Mouse (Mus musculus) forebrain, embryonic 16.5 days (tissue): ENCODE results near the gene Pah. TPM values are rescaled to one million over a fixed set of nuclear protein-coding genes. Genes with fewer than 3 reads are reported as not detected.

Experiments used
- ATAC-seq: fragments of 200-750 bp; cut with Nextera tagmentation; 2 replicates; pipeline ENCODE4 v1.8.0; 2017; ENCODE audit warnings: mild to moderate bottlenecking, moderate library complexity
- H3K27ac ChIP-seq: fragments of 300-500 bp; sonication (generic); 2 replicates; pipeline ENCODE4 v1.5.1; 2014; ENCODE audit warnings: low read length, control low read depth
- H3K27me3 ChIP-seq: fragments of 300-500 bp; sonication (generic); replicated peaks from 2 replicates; pipeline ENCODE4 v1.6.1; 2014; ENCODE audit warnings: low read length; ENCODE audit not compliant: control insufficient read depth, insufficient read depth
- H3K36me3 ChIP-seq: fragments of 300-500 bp; sonication (generic); 2 replicates; pipeline ENCODE4 v1.6.1; 2014; ENCODE audit not compliant: control insufficient read depth, insufficient read depth
- H3K4me1 ChIP-seq: fragments of 300-500 bp; sonication (generic); replicated peaks from 2 replicates; pipeline ENCODE4 v1.6.1; 2014; ENCODE audit warnings: low read length; ENCODE audit not compliant: control insufficient read depth, insufficient read depth
- H3K4me2 ChIP-seq: fragments of 300-500 bp; sonication (generic); 2 replicates; pipeline ENCODE4 v1.6.1; 2014; ENCODE audit warnings: mild to moderate bottlenecking, low read length, control low read depth
- H3K4me3 ChIP-seq: fragments of 300-500 bp; sonication (generic); replicated peaks from 2 replicates; pipeline ENCODE4 v1.5.1; 2014; ENCODE audit warnings: mild to moderate bottlenecking, low read length, control low read depth
- H3K9ac ChIP-seq: fragments of 300-500 bp; sonication (generic); replicated peaks from 2 replicates; pipeline ENCODE4 v1.6.1; 2014; ENCODE audit warnings: low read depth, low read length, control low read depth
- H3K9me3 ChIP-seq: fragments of 300-500 bp; sonication (generic); 2 replicates; pipeline ENCODE4 v1.6.1; 2016; ENCODE audit warnings: low read length; ENCODE audit not compliant: control insufficient read depth
- WGBS: fragments of 180-500 bp; shearing (Covaris S2); extraction: QIAGEN DNeasy Blood & Tissue Kit; methylation state at CpG from one replicate; pipeline ENCODE4 v1.1.7; 2014; 5-methylcytosine and 5-hydroxymethylcytosine counted together
- polyA plus RNA-seq: library from polyadenylated mRNA; unstranded; fragments of >200 nt; fragmentation: Nextera tagmentation; extraction: Ambion mirVana; gene quantifications from 2 replicates; pipeline ENCODE4 v1.2.1, GENCODE M21; 2015

Pah gene
- polyA plus RNA-seq, 1 experiment from 2014 or later: not detected

DNA sequence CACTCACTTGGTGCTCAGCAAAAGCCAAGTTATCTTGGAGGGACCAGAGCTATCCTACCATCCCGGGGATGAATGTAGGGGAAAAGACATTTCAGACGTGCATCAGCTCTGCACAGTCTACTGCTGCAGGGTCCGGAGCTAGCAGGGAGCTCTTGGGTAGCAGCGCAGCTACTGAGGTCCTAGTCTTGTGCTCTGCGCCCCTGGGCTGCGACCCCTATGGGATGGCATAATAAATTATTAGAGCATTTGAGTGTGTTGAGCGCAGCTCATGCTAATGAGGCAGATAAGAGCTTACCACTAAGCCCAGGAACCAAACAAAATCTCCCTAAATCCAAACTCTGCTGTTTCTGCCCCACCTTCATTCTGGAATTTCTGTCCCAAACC is 19.9 kb upstream of the Pah start:
- ATAC-seq: peak; percentile 62
- Histone ChIP-seq H3K27ac (no peak overlapping the region), H3K4me3 (no peak overlapping the region; the same call in 1 of the 2 replicates)

DNA sequence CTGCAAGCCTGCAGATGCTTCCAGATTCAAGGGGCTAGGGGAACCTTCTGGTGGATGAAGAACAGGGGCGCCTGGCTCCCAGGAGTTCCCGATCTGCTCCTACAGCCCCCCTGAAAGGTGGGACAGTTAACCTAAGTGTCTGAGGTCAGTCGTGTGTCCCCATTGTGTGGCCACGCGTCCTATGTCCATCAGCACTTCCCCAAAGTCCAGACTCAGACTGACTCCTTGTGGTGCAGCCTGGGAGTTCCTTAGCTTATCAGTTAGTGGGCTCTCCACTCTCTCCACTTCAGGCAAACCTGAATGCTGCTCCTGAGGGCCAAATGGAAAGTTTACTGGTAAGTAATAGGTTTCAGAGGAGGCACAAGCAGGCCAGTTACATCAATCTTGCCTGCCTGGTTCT is 19.3 kb upstream of the Pah start:
- Histone ChIP-seq H3K27me3 (peaks cover 6% of the 10 kb centered on the region), H3K9ac (no peak overlapping the region), H3K4me2 (no peak overlapping the region), H3K4me1 (peaks cover 19% of the 10 kb centered on the region), H3K9me3 (no peaks in the 10 kb centered on the region), H3K4me3 (no peak overlapping the region), H3K36me3 (no peaks in the 10 kb centered on the region), H3K27ac (no peak overlapping the region)
- WGBS: 16% methylated on average over 5 of the region's 5 CpGs
- no peak for ATAC-seq

More for the DNA sequence above, 19.9 kb upstream of the Pah start:
- Histone ChIP-seq H3K9me3 (no peaks in the 10 kb centered on the region), H3K4me2 (peak overlapping the region; percentile 41), H3K36me3 (no peaks in the 10 kb centered on the region), H3K4me1 (peaks cover 19% of the 10 kb centered on the region), H3K9ac (peak overlapping the region; percentile 33), H3K27me3 (peaks cover 6% of the 10 kb centered on the region)
- 3% methylated on average over 7 of the region's 7 CpGs for WGBS

- Histone ChIP-seq H3K4me3 (no peak overlapping the region), H3K4me2 (no peak overlapping the region), H3K9ac (no peak overlapping the region), H3K9me3 (no peaks in the 10 kb centered on the region), H3K4me1 (peaks cover 19% of the 10 kb centered on the region), H3K27me3 (peaks cover 2% of the 10 kb centered on the region), H3K27ac (no peak overlapping the region), H3K36me3 (no peaks in the 10 kb centered on the region)
- peak; percentile 70 for ATAC-seq
- under 1% methylated on average over 10 of the region's 10 CpGs for WGBS
These were observed 17.6 kb upstream of the Pah start for GRCm38 (mm10) chr10:87503946-87504345.

DNA sequence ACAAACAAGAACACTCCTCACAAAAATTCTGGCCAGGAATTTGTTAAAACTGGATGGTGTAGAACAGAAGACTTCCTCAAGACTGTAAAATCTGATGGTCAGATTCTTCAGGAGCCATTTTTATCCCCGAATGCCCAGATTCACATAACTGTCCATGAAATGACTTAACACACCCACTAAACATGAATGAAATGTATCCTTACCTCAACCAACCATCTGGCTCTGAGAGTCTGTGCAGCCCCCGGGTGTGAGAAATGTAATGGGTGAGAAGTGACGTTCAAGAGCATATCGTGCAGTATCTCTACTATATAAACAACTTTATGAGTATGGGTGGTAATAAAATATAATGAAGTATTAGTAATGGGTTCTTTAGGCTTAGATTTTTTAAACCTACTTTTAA is 13.0 kb upstream of the Pah start:
- no peak overlapping the region for H3K27ac ChIP-seq
- H3K9me3 ChIP-seq: no peaks in the 10 kb centered on the region
- H3K9ac ChIP-seq: no peak overlapping the region
- H3K36me3 ChIP-seq: no peaks in the 10 kb centered on the region
- 91% methylated on average over 4 of the region's 4 CpGs for WGBS
- ATAC-seq: no peak
- H3K4me3 ChIP-seq: no peak overlapping the region
- H3K4me2 ChIP-seq: no peak overlapping the region
- H3K4me1 ChIP-seq: no peaks in the 10 kb centered on the region
- 0 out of 2 replicates have a peak, but pooled peaks cover 2% of the 10 kb centered on the region for H3K27me3 ChIP-seq

DNA sequence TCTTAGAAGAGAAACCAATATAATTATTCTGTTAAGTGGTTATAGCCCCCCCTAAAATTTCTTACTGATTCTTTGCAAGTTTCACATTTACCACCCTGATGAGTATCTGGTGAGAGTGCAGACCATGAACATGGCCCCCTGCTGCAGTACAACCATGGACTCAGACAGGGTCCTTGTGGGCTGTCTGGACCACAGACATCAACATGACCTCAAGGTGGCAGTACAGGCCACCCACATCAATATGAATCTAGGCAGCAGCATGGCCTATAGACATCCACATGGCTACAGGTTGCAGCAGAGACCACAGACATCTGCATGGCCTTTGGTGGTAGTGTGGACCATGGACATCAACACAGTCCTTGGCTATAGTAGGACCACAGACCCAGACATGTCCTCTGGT is 8.5 kb upstream of the Pah start:
- Histone ChIP-seq H3K27me3 (no peaks in the 10 kb centered on the region), H3K4me1 (no peaks in the 10 kb centered on the region), H3K27ac (no peak overlapping the region), H3K9me3 (no peaks in the 10 kb centered on the region), H3K4me2 (no peak overlapping the region), H3K9ac (no peak overlapping the region), H3K36me3 (no peaks in the 10 kb centered on the region), H3K4me3 (no peak overlapping the region)
- ATAC-seq: no peak

DNA sequence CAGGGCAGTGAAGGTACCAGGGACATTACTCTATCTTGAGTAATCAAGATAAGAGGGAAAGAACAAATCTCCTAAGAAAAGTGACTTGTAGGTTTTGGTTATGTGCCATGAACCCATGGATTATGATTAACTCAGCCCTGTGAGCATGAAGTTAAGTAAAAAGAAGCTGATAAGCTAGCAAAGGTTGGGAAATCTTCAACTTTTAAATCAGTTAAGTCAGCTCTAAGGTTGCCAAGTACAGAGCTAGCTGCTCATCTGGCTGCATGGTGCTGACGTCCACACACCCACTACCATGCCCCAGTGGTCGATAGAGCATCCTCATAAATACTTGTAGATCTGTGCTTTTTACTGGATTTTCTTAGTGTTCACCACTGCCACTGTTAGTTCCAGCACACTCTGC is 3.0 kb upstream of the Pah start:
- H3K27me3 ChIP-seq: no peaks in the 10 kb centered on the region
- H3K4me3 ChIP-seq: no peak overlapping the region
- no peak for ATAC-seq
- H3K4me2 ChIP-seq: no peak overlapping the region
- no peak overlapping the region for H3K27ac ChIP-seq
- H3K9ac ChIP-seq: no peak overlapping the region
- no peaks in the 10 kb centered on the region for H3K36me3 ChIP-seq
- no peaks in the 10 kb centered on the region for H3K9me3 ChIP-seq
- H3K4me1 ChIP-seq: no peaks in the 10 kb centered on the region
- whole genome bisulfite sequencing: 86% methylated on average over 2 of the region's 2 CpGs

GRCm38 (mm10) chr10:87520401-87521116 is 1.0 kb upstream of the Pah start:
- Histone ChIP-seq H3K9ac (no peak overlapping the region), H3K4me1 (no peaks in the 10 kb centered on the region), H3K4me3 (no peak overlapping the region), H3K27ac (no peak overlapping the region), H3K9me3 (no peaks in the 10 kb centered on the region), H3K27me3 (no peaks in the 10 kb centered on the region), H3K4me2 (no peak overlapping the region), H3K36me3 (no peaks in the 10 kb centered on the region)
- WGBS: 78% methylated on average over 4 of the region's 4 CpGs
- ATAC-seq: no peak

- 90% methylated on average over 1 of the region's 1 CpGs for WGBS
- no peak overlapping the region for H3K4me3 ChIP-seq
These were observed 12.6 kb downstream of the Pah start for GRCm38 (mm10) chr10:87534172-87534571.

DNA sequence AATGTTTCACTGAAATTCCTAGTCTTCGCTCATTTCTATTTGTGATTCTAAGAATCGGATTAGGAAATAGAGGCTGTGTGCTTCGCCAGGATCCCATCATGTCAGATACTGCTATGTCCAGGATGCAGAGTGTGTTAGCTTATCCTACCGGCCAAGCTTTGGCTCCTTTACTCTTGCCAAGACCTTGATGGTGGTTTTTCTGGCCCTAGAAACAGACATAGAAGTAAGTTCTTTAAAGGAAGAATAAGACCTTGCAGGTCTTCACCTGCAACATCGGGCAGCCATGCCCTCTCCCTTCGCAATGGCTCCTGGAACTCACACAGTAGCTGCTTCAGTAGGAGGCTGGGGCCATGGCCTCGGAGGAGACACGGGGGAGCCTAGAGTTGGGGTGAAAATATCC is 24.2 kb downstream of the Pah start:
- no peak for ATAC-seq
- H3K36me3 ChIP-seq: no peaks in the 10 kb centered on the region
- H3K27ac ChIP-seq: no peak overlapping the region
- H3K4me2 ChIP-seq: no peak overlapping the region
- H3K4me3 ChIP-seq: no peak overlapping the region
- H3K4me1 ChIP-seq: no peaks in the 10 kb centered on the region
- 87% methylated on average over 8 of the region's 8 CpGs for WGBS
- H3K9ac ChIP-seq: no peak overlapping the region
- no peaks in the 10 kb centered on the region for H3K9me3 ChIP-seq
- peaks cover 3% of the 10 kb centered on the region; the same call in 1 of the 2 replicates for H3K27me3 ChIP-seq

More at GRCm38 (mm10) chr10:87534172-87534571, 12.6 kb downstream of the Pah start:
- Histone ChIP-seq H3K9ac (no peak overlapping the region), H3K36me3 (no peaks in the 10 kb centered on the region), H3K4me1 (no peaks in the 10 kb centered on the region), H3K4me2 (no peak overlapping the region), H3K27me3 (no peaks in the 10 kb centered on the region), H3K27ac (no peak overlapping the region), H3K9me3 (no peaks in the 10 kb centered on the region)
- no peak for ATAC-seq
